Mouse (Mus musculus) frontal cortex, postnatal 36 days (tissue): ENCODE results near the gene Slc44a4.
"Not testable (repeated sequence)": the region's sequence is repeated elsewhere in the genome, so short reads cannot be mapped to it uniquely, and the experiment has no call there.

Experiments
- DNase-seq, 2 experiments: peaks; one replicate each; pipeline ENCODE4 v3.0.0; 2022; ENCODE audit warnings: low spot score in 2 of 2

Slc44a4 gene

DNA sequence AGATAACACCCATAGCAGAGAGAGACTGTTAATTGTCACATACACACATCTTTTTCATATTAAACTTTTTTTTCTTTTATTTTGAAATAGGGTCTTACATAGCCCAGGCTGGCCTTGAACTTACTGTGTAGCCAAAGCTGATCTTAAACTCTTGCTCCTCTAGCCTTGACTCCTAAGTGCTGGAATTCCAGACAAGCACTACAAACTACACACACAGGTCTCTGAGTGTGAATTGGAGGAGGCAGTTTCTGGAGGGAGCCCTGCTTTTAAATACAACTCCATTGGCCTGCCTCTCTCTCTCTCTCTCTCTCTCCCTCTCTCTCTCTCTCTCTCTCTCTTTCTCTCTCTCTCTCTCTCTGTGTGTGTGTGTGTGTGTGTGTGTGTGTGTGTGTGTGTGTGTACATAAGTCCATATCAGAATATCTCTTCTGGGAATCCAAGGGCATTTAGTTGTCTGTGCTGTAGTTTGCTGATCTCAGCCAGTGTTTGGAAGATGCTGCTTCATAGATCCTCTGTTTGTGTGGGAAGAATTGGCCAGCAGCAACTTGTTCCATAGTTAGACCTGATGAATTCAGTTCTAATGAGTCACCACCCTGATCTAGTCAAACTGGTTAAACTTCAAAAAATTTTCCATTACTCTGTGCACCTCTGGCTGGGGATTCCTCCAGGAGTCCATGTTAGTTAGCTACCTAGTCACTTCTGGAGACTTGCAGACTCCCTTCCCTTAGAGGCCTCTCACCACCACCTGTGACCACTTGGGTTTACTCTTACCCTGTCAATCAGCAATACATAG is 46.6 kb downstream of the Slc44a4 start:
- DNase-seq: no peak

DNA sequence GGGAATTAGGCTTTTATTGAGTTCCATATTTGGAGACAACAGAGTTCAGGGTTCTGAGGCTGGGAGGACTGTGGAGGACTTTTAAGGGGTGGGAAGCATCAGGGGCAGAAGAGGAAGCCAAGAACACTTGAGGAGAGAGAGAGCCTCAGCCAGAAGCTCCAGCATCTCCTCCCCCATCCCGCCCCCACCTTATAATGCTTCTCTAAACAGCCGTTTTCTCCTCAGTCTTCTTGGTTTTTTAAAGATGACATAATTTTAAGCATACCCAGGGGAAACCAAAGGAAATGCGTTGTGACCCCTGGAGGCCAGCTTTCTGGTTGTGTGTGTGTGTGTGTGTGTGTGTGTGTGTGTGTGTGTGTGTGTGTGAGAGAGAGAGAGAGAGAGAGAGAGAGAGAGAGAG is 47.9 kb downstream of the Slc44a4 start:
- no peak for DNase-seq

DNA sequence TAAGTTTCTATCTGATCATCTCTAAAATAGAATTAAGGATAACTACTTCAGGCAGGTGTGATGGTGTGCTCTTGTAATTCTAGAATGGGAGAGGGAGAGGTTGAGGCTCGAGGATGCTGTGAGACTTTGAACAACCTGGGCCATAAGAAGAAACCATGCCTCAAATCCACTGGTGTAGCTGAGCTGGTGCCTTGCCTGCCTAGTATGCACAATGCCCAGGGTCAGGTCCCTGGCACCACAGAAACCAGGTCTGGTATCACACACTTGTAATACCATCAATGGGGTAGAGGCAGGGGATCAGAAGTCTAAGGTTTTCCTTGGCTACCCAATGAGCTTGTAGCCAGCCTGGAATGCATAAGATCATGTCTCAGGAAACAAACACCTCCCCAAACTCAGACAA is 48.6 kb downstream of the Slc44a4 start:
- no peak for DNase-seq

DNA sequence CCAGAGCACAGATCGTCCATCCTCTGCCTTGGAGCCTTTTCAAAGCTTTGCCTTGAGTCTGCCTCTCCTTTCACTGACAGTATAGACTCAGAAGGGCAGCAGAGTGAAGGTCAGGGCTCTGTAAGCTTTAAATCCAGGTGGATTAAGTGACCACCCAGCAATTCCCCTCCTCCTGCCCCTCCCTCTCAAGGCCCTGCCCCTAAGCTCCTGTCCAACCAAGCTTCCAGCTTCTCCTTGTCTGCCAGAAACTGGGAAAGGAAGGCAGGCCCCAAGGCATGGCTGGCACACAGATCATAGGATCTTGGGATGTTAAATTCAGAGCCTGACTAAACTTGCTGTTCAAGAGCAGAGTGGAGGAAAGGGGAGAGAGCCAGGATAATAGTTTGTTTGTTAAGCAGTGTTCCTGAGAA is 50.4 kb downstream of the Slc44a4 start:
- no peak for DNase-seq

DNA sequence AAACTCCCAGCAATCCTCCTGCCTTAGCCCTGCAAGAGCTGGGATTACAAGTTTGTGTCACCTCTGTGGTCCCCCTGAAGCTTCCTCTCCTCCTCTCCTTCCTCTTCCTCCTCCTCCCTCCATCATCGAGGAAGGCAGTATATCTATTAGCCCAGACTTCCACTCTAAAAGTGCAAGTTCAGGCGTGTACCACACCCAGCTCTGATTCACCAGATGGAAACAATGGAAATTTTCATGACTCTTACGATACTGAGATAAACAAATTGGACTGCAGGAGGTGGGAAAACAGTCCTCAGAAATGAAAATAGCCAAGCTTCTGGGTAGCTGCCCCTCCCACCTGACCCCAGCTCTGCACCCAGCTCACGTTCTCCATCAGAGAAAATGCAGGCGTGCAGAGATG is 51.4 kb downstream of the Slc44a4 start:
- no peak for DNase-seq

DNA sequence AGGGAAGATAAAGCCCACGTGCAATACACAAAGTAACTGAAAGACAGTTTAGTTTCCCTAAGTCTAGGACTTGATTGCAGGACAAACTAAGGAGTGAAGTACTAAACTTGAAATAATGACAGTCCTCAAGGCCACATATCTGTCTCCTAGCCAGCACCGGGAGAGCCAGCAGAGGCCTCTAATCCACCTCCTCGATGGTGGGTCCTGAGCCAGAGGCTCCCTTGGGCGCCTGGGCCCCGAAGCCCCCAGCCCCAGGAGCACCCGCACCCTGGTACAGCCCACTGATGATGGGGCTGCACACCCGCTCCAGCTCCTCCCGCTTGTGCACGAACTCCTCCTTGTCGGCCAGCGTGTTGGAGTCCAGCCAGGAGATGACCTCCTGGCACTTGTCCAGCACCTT is 55.6 kb downstream of the Slc44a4 start, which contains the start of gene Gm20481:
Gene Gm20481 (plus strand): TSS at position 91 of the 400 bp plus-strand sequence.
- DNase-seq: not testable (repeated sequence)

DNA sequence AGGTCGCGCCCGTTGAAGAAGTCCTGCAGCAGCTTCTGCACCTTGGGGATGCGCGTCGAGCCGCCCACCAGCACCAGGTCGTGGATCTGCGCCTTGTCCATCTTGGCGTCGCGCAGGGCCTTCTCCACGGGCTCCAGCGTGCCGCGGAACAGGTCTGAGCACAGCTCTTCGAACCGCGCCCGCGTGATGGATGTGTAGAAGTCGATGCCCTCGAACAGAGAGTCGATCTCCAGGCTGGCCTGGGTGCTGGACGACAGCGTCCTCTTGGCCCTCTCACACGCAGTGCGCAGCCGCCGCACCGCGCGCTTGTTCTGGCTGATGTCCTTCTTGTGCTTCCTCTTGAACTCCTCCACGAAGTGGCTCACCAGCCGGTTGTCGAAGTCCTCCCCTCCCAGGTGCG is 56.6 kb downstream of the Slc44a4 start:
- DNase-seq: not testable (repeated sequence)

DNA sequence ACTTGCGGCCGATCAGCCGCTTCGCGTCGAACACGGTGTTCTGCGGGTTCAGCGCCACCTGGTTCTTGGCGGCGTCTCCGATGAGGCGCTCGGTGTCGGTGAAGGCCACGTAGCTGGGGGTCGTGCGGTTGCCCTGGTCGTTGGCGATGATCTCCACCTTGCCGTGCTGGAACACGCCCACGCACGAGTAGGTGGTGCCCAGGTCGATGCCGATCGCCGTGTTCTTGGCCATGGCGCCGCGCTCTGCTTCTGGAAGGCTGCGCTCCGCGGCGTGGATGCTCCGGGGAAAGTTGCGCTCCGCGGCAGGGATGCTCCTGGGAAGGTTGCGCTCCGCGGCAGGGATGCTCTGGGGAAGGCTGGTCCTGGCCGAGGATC is 57.4 kb downstream of the Slc44a4 start:
- not testable (repeated sequence) for DNase-seq

DNA sequence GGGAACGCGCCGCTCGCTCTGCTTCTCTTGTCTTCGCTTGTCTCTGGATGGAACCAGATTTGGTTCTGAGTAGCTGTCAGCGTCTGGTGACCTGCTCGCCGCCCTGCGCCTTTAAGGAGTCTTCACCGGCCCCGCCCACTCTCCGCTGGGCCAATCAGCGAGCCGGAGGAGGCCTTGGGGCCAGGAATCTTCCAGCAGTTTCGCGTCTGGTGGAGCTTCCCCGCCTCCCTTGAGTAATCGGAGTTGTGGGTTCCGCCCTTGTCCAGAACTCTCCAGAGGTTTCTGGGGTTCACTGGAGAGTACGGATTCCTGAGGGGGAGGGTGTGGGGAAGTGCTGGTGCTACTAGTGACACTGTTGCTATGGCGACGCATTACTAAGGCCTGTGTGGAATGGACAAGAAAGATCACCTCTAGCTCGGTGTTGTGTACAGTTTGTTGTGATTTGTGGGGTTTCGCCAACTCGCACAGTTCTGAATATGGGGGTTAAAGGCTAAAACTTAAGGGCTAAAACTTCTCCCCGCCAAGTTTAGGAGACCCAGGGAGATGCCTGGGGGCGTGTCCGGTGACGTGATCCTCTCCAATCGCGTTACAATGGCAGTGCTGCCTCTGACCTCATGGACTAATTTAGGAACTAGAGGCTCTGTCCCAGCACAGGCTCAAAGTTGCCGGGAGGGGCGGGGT is 57.9 kb downstream of the Slc44a4 start, which contains the start of the genes Hspa1a and Hspa1l:
Gene Hspa1a (minus strand): TSS at position 88 of the 681 bp plus-strand sequence.
Gene Hspa1l (plus strand): TSS at position 635 of the 681 bp plus-strand sequence.
- peak; percentile 85 to 87 for DNase-seq

DNA sequence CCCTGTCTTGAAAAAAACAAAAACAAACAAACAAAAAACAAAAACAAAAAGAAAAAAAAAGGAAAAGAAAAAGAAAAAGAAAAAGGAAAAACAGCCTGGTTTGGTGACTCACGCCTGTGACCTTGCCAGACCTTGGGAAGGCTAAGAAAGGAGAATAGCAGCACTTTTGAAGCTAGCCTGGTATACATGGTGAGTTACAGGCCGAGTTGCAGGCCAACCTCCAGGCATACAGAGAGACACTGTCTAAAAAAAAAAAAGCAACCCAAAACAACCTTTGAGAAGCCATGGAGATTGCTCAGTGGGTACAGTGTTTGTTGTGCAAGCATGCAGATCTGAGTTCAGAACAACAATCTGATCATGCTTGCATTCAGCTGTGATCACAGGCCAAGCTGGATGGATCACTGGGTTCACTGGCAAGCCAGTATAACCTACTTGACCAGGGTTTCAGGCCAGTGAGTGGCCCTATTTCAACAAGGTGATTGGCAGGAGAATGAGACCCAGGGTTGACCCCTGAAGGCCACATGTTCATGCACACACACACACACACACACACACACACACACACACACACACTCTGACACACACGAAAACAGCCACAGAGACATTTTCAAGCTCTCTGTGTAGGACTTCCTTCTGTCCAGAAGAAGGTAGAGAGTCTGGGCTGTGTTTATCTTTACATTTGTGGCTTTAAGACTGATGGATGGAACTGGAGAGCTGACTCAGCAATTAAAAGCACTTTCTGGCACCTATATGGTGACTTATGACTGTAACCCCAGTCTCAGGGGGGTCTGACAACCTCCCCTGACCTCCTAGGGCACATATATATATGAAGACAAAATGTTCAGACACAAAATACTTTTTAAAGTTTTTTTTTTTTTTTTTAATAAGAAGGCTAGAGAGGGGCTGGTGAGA is 61.6 kb downstream of the Slc44a4 start:
- no peak for DNase-seq

DNA sequence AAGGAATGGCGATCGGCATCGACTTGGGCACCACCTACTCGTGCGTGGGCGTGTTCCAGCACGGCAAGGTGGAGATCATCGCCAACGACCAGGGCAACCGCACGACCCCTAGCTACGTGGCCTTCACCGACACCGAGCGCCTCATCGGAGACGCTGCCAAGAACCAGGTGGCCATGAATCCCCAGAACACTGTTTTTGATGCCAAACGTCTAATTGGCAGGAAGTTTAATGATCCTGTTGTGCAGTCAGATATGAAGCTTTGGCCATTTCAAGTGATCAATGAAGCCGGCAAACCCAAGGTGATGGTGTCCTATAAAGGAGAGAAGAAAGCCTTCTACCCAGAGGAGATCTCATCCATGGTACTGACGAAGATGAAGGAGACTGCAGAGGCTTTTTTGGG is 62.7 kb downstream of the Slc44a4 start:
- no peak for DNase-seq

DNA sequence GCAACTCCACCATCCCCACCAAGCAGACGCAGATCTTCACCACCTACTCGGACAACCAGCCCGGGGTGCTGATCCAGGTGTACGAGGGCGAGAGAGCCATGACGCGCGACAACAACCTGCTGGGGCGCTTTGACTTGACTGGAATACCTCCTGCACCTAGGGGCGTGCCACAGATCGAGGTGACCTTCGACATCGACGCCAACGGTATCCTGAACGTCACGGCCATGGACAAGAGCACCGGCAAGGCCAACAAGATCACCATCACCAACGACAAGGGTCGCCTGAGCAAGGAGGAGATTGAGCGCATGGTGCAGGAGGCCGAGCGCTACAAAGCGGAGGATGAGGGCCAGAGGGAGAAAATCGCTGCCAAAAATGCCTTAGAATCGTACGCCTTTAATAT is 64.0 kb downstream of the Slc44a4 start:
- no peak for DNase-seq

DNA sequence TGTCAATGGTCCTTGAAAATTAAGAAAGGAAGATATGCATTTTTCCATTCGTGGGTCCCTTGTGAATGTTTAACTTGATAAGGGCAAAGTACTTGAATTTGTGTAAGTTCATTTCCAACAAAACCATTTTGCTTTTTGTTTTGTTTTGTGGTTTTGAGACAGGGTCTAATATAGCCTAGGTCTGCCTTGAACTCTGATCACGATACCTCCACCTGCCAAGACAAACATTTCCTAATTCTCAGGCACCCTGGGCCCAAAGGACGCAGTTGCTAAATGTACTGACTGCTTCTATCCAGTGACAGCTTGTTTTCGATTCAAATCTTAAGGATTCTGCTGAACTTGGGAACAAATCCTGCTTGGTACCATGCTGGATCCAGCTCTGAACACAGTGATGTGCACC is 65.4 kb downstream of the Slc44a4 start:
- DNase-seq: no peak
